Mouse (Mus musculus) mesoderm, embryonic 11.5 days (tissue): Measurements from ENCODE around the gene Adam22.
A peak's percentile ranks its signal among the peaks of the same experiment; 100 is the strongest.

Experiments
- DNase-seq: peaks from one replicate; pipeline ENCODE4 v3.0.0-alpha.2; 2012; ENCODE audit warnings: low read depth, low spot score

The Adam22 gene

GRCm38 (mm10) chr5:8180646-8181045 lies 187.3 kb downstream of the Adam22 start:
- no peak for DNase-seq

GRCm38 (mm10) chr5:8178111-8178510 lies 189.8 kb downstream of the Adam22 start:
- DNase-seq = no peak

- no peak for DNase-seq
These were observed 203.2 kb downstream of the Adam22 start for GRCm38 (mm10) chr5:8164773-8165172.

GRCm38 (mm10) chr5:8151645-8152044 lies 216.3 kb downstream of the Adam22 start:
- DNase-seq = no peak

GRCm38 (mm10) chr5:8146146-8146545 lies 221.8 kb downstream of the Adam22 start:
- DNase-seq = no peak

GRCm38 (mm10) chr5:8145473-8145872 lies 222.5 kb downstream of the Adam22 start:
- DNase-seq = peak; percentile 24

GRCm38 (mm10) chr5:8132546-8132945 lies 235.4 kb downstream of the Adam22 start:
- no peak for DNase-seq

GRCm38 (mm10) chr5:8131918-8132317 lies 236.0 kb downstream of the Adam22 start:
- no peak for DNase-seq

GRCm38 (mm10) chr5:8129750-8130149 lies 238.2 kb downstream of the Adam22 start:
- no peak for DNase-seq

GRCm38 (mm10) chr5:8120926-8121325 lies 247.0 kb downstream of the Adam22 start:
- DNase-seq = no peak

GRCm38 (mm10) chr5:8120087-8120486 lies 247.9 kb downstream of the Adam22 start:
- DNase-seq = no peak

GRCm38 (mm10) chr5:8116561-8117168 lies 251.3 kb downstream of the Adam22 start:
- DNase-seq = no peak

- DNase-seq = no peak
These were observed 255.7 kb downstream of the Adam22 start for GRCm38 (mm10) chr5:8112246-8112645.

GRCm38 (mm10) chr5:8111691-8112090 lies 256.3 kb downstream of the Adam22 start:
- DNase-seq = no peak

GRCm38 (mm10) chr5:8095689-8096088 lies 272.3 kb downstream of the Adam22 start:
- DNase-seq = no peak

GRCm38 (mm10) chr5:8094921-8095320 lies 273.0 kb downstream of the Adam22 start:
- DNase-seq = no peak

GRCm38 (mm10) chr5:8088147-8088546 lies 279.8 kb downstream of the Adam22 start:
- DNase-seq = no peak

- no peak for DNase-seq
These were observed 282.3 kb downstream of the Adam22 start for GRCm38 (mm10) chr5:8085661-8086060.

GRCm38 (mm10) chr5:8082800-8083509 lies 285.0 kb downstream of the Adam22 start:
- DNase-seq = no peak

- no peak for DNase-seq
These were observed 290.5 kb downstream of the Adam22 start for GRCm38 (mm10) chr5:8077481-8077880.

GRCm38 (mm10) chr5:8073901-8074561 lies 293.9 kb downstream of the Adam22 start:
- DNase-seq = no peak

- DNase-seq = no peak
These were observed 294.6 kb downstream of the Adam22 start for GRCm38 (mm10) chr5:8073406-8073805.

- no peak for DNase-seq
These were observed 304.8 kb downstream of the Adam22 start for GRCm38 (mm10) chr5:8063207-8063606.
